ENCODE assay signal across 21 mouse cellular contexts in genomic region chr4:124595929-124596328, GRCm38 (mm10). TPM values are rescaled to one million over a fixed set of nuclear protein-coding genes. Genes with fewer than 3 reads are reported as not detected.
"Had no signal": no experiment of that assay in that cellular context is flagged by ENCODE, and none has a peak within 500 bp of the region (broad histone marks: within the 10 kb centered on the region; RNA-seq: fewer than 3 reads in every experiment).

No protein-coding gene starts in this region.

- ATAC-seq: midbrain, embryonic 16.5 days had no signal

- DNase-seq: lung, adult 18-20 months; lung, embryonic 14.5 days; lung, postnatal 10 days; lung, postnatal 4 days; midbrain, embryonic 14.5 days; thymus, adult 18-20 months; thymus, postnatal 14 days; thymus, postnatal 36 days had no signal

- H3K9me3 ChIP-seq: midbrain, embryonic 10.5 days; midbrain, embryonic 12.5 days; neural tube, embryonic 13.5 days; neural tube, embryonic 15.5 days; stomach, embryonic 15.5 days had no signal

- H3K27ac ChIP-seq: liver, embryonic 14.5 days; midbrain, embryonic 10.5 days; midbrain, embryonic 12.5 days; neural tube, embryonic 13.5 days; neural tube, embryonic 15.5 days; stomach, embryonic 15.5 days; stomach, postnatal 0 days had no signal

- H3K4me1 ChIP-seq: stomach, embryonic 15.5 days had no signal

- H3K36me3 ChIP-seq: midbrain, embryonic 10.5 days; midbrain, embryonic 12.5 days; neural tube, embryonic 13.5 days; neural tube, embryonic 15.5 days; stomach, embryonic 15.5 days had no signal

- H3K4me3 ChIP-seq: midbrain, embryonic 10.5 days; midbrain, embryonic 12.5 days; myocyte; neural tube, embryonic 13.5 days; neural tube, embryonic 15.5 days; stomach, embryonic 15.5 days had no signal

- H3K4me2 ChIP-seq: lung, embryonic 14.5 days; midbrain, embryonic 12.5 days; neural tube, embryonic 13.5 days; stomach, embryonic 15.5 days had no signal

- H3K9ac ChIP-seq: liver, embryonic 14.5 days; lung, embryonic 14.5 days; midbrain, embryonic 12.5 days; neural tube, embryonic 13.5 days; neural tube, embryonic 15.5 days; stomach, embryonic 15.5 days had no signal

RNA-seq across cellular contexts. Expression of gene 3100002H09Rik, which starts 14.7 kb away (rescaled TPM):
- polyA plus RNA-seq: liver, embryonic 14.5 days; liver, embryonic 16.5 days; lung, embryonic 14.5 days; lung, embryonic 16.5 days; myocyte; spleen, adult 2 months; stomach, embryonic 15.5 days; stomach, postnatal 0 days; thymus, postnatal 0 days had no signal
